Mouse (Mus musculus): ENCODE data around the gene Tcf7l1.
A peak's percentile ranks its signal among the peaks of the same experiment; 100 is the strongest.

The Tcf7l1 gene

GRCm38 (mm10) chr6:72677079-72677478 lies 112.0 kb downstream of the Tcf7l1 start:
- ATAC-seq (ENCODE audit: insufficient number of reproducible peaks, low FRiP score, low TSS enrichment), result no peak

GRCm38 (mm10) chr6:72676376-72676775 lies 112.7 kb downstream of the Tcf7l1 start:
- ATAC-seq (ENCODE audit: insufficient number of reproducible peaks, low FRiP score, low TSS enrichment), result no peak

GRCm38 (mm10) chr6:72673751-72674150 lies 115.3 kb downstream of the Tcf7l1 start:
- ATAC-seq (ENCODE audit: insufficient number of reproducible peaks, low FRiP score, low TSS enrichment), result no peak

GRCm38 (mm10) chr6:72671129-72671528 lies 117.9 kb downstream of the Tcf7l1 start:
- ATAC-seq (ENCODE audit: insufficient number of reproducible peaks, low FRiP score, low TSS enrichment), result no peak

GRCm38 (mm10) chr6:72667021-72667420 lies 122.0 kb downstream of the Tcf7l1 start:
- no peak for ATAC-seq (ENCODE audit: insufficient number of reproducible peaks, low FRiP score, low TSS enrichment)

- no peak for ATAC-seq (ENCODE audit: insufficient number of reproducible peaks, low FRiP score, low TSS enrichment)
Observed at GRCm38 (mm10) chr6:72664290-72664689, 124.8 kb downstream of the Tcf7l1 start.

GRCm38 (mm10) chr6:72663000-72663399 lies 126.1 kb downstream of the Tcf7l1 start:
- ATAC-seq (ENCODE audit: insufficient number of reproducible peaks, low FRiP score, low TSS enrichment), result no peak

GRCm38 (mm10) chr6:72660391-72660720 lies 128.7 kb downstream of the Tcf7l1 start:
- ATAC-seq (ENCODE audit: insufficient number of reproducible peaks, low FRiP score, low TSS enrichment), result no peak

- ATAC-seq (ENCODE audit: insufficient number of reproducible peaks, low FRiP score, low TSS enrichment), result no peak
Observed at GRCm38 (mm10) chr6:72659717-72660390, 129.2 kb downstream of the Tcf7l1 start.

- ATAC-seq (ENCODE audit: insufficient number of reproducible peaks, low FRiP score, low TSS enrichment), result no peak
Observed at GRCm38 (mm10) chr6:72658006-72658405, 131.0 kb downstream of the Tcf7l1 start.

- no peak for ATAC-seq (ENCODE audit: insufficient number of reproducible peaks, low FRiP score, low TSS enrichment)
Observed at GRCm38 (mm10) chr6:72656053-72656442, 133.0 kb downstream of the Tcf7l1 start.

GRCm38 (mm10) chr6:72655309-72656052 lies 133.6 kb downstream of the Tcf7l1 start:
- no peak for ATAC-seq (ENCODE audit: insufficient number of reproducible peaks, low FRiP score, low TSS enrichment)

- ATAC-seq (ENCODE audit: insufficient number of reproducible peaks, low FRiP score, low TSS enrichment), result no peak
Observed at GRCm38 (mm10) chr6:72654355-72654754, 134.7 kb downstream of the Tcf7l1 start.

GRCm38 (mm10) chr6:72653419-72653818 lies 135.6 kb downstream of the Tcf7l1 start:
- no peak for ATAC-seq (ENCODE audit: insufficient number of reproducible peaks, low FRiP score, low TSS enrichment)

GRCm38 (mm10) chr6:72650338-72650851 lies 138.7 kb downstream of the Tcf7l1 start:
- ATAC-seq (ENCODE audit: insufficient number of reproducible peaks, low FRiP score, low TSS enrichment), result no peak

- ATAC-seq (ENCODE audit: insufficient number of reproducible peaks, low FRiP score, low TSS enrichment), result no peak
Observed at GRCm38 (mm10) chr6:72648002-72648595, 141.0 kb downstream of the Tcf7l1 start.

GRCm38 (mm10) chr6:72647383-72647820 lies 141.7 kb downstream of the Tcf7l1 start:
- ATAC-seq (ENCODE audit: insufficient number of reproducible peaks, low FRiP score, low TSS enrichment), result peak; percentile 64

- ATAC-seq (ENCODE audit: insufficient number of reproducible peaks, low FRiP score, low TSS enrichment), result no peak
Observed at GRCm38 (mm10) chr6:72645364-72645763, 143.7 kb downstream of the Tcf7l1 start.

GRCm38 (mm10) chr6:72644576-72644975 lies 144.5 kb downstream of the Tcf7l1 start:
- no peak for ATAC-seq (ENCODE audit: insufficient number of reproducible peaks, low FRiP score, low TSS enrichment)

GRCm38 (mm10) chr6:72641218-72641954 lies 147.7 kb downstream of the Tcf7l1 start:
- no peak for ATAC-seq (ENCODE audit: insufficient number of reproducible peaks, low FRiP score, low TSS enrichment)

- ATAC-seq (ENCODE audit: insufficient number of reproducible peaks, low FRiP score, low TSS enrichment), result no peak
Observed at GRCm38 (mm10) chr6:72636940-72637339, 152.1 kb downstream of the Tcf7l1 start.

Measured in cerebellum, adult (tissue).